Mouse (Mus musculus): ENCODE measurements around the gene Olfr1264. TPM values are rescaled to one million over a fixed set of nuclear protein-coding genes. Genes with fewer than 3 reads are reported as not detected.

The Olfr1264 gene
- not detected in 2 replicates for polyA plus RNA-seq (2015; fragmentation: Nextera tagmentation; extraction: Ambion mirVana)

DNA sequence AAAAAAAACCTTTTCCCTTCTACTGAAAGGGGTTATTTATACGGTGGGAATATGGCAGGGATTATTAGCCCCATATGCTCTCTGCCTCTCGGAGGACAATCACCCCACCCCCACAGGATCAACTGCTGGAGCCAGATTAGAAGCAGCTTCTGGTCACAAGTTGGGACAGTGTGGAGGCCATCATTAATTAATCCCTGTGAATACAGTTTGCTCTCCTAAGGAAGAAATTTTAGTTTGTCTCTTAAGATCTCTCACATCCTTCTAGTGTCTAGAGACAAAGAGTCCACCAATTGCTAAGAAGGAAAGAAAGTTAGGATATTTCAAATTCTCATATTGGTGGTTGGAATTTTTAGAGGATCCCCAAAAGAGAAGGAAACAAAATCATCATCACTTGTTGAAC, at the start of gene Olfr1264:
TSS of gene Olfr1264 (minus strand) at position 101 of the 400 bp plus-strand sequence.
- Histone ChIP-seq H3K36me3 (no peaks in the 10 kb centered on the region), H3K4me2 (no peak within 1 kb of the TSS), H3K9ac (no peak within 1 kb of the TSS), H3K4me1 (replicated peaks) (no peaks in the 10 kb centered on the region), H3K9me3 (replicated peaks) (no peaks in the 10 kb centered on the region), H3K27ac (no peak within 1 kb of the TSS), H3K27me3 (no peaks in the 10 kb centered on the region), H3K4me3 (no peak within 1 kb of the TSS)
- 63% methylated on average over 2 of the region's 2 CpGs for WGBS
- no peak for ATAC-seq (replicated peaks; ENCODE audit: insufficient number of reproducible peaks, insufficient read depth, low FRiP score, low read depth)

DNA sequence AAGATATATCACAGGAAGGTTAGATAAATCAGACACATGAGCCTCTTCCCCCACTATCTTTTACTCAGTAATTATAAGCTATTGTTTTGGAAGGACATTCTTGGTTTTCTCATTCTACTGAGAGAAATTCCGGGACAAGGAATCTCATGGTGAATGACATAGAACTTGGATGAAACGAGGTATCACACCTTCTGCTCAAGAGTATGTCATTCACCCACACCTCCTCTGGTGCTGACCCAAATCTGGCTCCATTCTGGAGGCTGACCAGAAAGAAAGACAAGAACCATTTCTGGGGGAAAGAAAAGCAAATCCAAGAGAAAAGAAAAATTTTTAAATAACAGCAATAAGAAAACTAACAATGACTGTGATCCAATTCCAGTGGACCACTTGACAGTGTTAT, 44.7 kb upstream of the Olfr1264 start:
- ATAC-seq (replicated peaks; ENCODE audit: insufficient number of reproducible peaks, insufficient read depth, low FRiP score, low read depth): no peak
- no peaks in the 10 kb centered on the region for H3K36me3 ChIP-seq
- no peaks in the 10 kb centered on the region for H3K9me3 ChIP-seq (replicated peaks)
- H3K27ac ChIP-seq: no peak overlapping the region
- WGBS: 63% methylated on average over 2 of the region's 2 CpGs
- no peaks in the 10 kb centered on the region for H3K27me3 ChIP-seq
- H3K4me2 ChIP-seq: no peak overlapping the region
- no peaks in the 10 kb centered on the region for H3K4me1 ChIP-seq (replicated peaks)
- no peak overlapping the region for H3K4me3 ChIP-seq
- no peak overlapping the region for H3K9ac ChIP-seq

DNA sequence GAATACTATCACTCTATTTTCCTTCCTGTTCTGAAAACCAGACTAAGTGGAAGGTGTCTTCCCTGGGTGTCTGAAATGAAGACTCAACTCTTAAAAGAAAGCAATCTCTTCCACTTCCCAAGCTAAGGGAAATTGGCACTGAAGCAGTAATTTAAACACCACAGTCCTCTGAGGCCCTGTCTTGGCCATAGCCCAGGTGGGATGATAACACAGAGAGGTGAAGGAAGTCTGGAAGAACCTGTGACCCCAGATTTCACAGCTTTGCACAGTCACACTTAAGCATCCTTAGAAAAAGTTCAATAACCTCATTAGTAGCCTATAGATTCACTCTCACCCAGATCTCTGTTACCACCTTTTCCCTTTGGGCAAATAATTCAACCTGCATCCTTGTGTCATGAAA, 38.1 kb upstream of the Olfr1264 start, which contains the start of gene Olfr140:
TSS of gene Olfr140 (minus strand) at position 101 of the 400 bp plus-strand sequence.
- H3K27me3 ChIP-seq: no peaks in the 10 kb centered on the region
- H3K4me1 ChIP-seq (replicated peaks): no peaks in the 10 kb centered on the region
- H3K9me3 ChIP-seq (replicated peaks): no peaks in the 10 kb centered on the region
- no peak within 1 kb of the TSS for H3K4me2 ChIP-seq
- no peak for ATAC-seq (replicated peaks; ENCODE audit: insufficient number of reproducible peaks, insufficient read depth, low FRiP score, low read depth)
- H3K9ac ChIP-seq: no peak within 1 kb of the TSS
- H3K27ac ChIP-seq: no peak within 1 kb of the TSS
- H3K4me3 ChIP-seq: no peak within 1 kb of the TSS
- H3K36me3 ChIP-seq: no peaks in the 10 kb centered on the region

DNA sequence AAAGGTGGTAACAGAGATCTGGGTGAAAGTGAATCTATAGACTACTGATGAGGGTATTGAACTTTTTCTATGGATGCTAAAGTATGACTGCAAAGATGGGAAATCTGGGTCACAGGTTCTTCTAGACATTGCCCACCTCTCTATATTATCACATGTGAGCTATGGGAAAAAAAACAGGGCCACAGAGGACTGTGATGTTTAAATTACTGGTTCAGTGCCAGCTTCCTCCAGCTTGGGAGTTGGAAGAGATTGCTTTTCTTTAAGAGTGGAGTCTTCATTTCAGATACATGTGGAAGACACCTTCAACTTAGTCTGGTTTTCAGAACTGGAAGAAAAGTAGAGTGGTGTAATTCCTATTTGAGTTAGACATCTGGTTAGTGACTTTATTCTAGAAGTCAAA, 9.7 kb upstream of the Olfr1264 start, which contains the start of gene Olfr1265:
TSS of gene Olfr1265 (plus strand) at position 301 of the 400 bp plus-strand sequence.
- H3K36me3 ChIP-seq: no peaks in the 10 kb centered on the region
- H3K9ac ChIP-seq: no peak within 1 kb of the TSS
- H3K9me3 ChIP-seq (replicated peaks): no peaks in the 10 kb centered on the region
- H3K4me3 ChIP-seq: no peak within 1 kb of the TSS
- no peaks in the 10 kb centered on the region for H3K4me1 ChIP-seq (replicated peaks)
- no peaks in the 10 kb centered on the region for H3K27me3 ChIP-seq
- H3K4me2 ChIP-seq: no peak within 1 kb of the TSS
- ATAC-seq (replicated peaks; ENCODE audit: insufficient number of reproducible peaks, insufficient read depth, low FRiP score, low read depth): no peak
- H3K27ac ChIP-seq: no peak within 1 kb of the TSS

DNA sequence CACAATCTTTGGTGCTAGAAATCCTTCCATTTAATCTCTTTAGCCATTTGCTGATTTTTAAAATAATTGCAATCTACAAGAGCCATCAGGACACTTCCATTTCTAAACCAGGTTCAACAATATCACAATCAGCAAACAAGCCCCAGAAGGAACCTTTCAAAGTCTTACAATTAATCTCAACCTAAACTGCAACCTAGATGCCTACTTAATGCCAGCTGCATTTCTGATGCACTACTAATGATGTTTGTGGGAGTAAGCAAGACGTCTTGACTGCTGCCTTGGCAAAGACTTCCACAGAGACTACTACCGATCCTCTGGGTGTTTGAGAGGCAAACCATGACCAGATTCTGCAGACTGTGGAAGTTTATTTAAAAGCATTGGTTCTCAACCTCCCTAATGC, 13.5 kb downstream of the Olfr1264 start, which contains the start of gene Olfr1263:
TSS of gene Olfr1263 (plus strand) at position 301 of the 400 bp plus-strand sequence.
- WGBS: 72% methylated on average over 2 of the region's 2 CpGs
- no peak for ATAC-seq (replicated peaks; ENCODE audit: insufficient number of reproducible peaks, insufficient read depth, low FRiP score, low read depth)
- Histone ChIP-seq H3K4me1 (replicated peaks) (no peaks in the 10 kb centered on the region), H3K9ac (no peak within 1 kb of the TSS), H3K27me3 (no peaks in the 10 kb centered on the region), H3K4me3 (no peak within 1 kb of the TSS), H3K4me2 (no peak within 1 kb of the TSS), H3K27ac (no peak within 1 kb of the TSS), H3K9me3 (replicated peaks) (no peaks in the 10 kb centered on the region), H3K36me3 (no peaks in the 10 kb centered on the region)

DNA sequence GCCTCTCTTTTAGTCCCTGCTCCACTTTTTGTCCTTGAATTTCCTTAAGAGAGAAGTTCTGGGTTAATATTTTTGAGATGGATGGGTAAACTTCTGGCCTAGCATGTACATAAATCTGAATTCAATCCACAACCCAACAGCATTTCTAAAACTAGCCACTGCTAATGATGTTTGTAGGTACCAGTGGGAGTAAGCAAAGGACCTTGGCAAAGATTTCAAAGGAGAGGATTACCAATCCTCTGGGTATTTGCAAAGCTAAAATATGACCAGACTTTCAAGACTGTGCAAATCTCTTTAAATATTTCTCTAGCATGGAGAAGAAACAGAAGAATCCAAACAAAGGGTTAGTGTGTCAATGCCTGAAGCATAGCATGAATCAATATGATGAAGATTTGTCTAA, 25.5 kb downstream of the Olfr1264 start, which contains the start of gene Olfr1262:
TSS of gene Olfr1262 (plus strand) at position 301 of the 400 bp plus-strand sequence.
- Histone ChIP-seq H3K36me3 (no peaks in the 10 kb centered on the region), H3K4me1 (replicated peaks) (no peaks in the 10 kb centered on the region), H3K27me3 (no peaks in the 10 kb centered on the region), H3K27ac (no peak within 1 kb of the TSS), H3K4me3 (no peak within 1 kb of the TSS), H3K4me2 (no peak within 1 kb of the TSS), H3K9ac (no peak within 1 kb of the TSS), H3K9me3 (replicated peaks) (no peaks in the 10 kb centered on the region)
- no peak for ATAC-seq (replicated peaks; ENCODE audit: insufficient number of reproducible peaks, insufficient read depth, low FRiP score, low read depth)

DNA sequence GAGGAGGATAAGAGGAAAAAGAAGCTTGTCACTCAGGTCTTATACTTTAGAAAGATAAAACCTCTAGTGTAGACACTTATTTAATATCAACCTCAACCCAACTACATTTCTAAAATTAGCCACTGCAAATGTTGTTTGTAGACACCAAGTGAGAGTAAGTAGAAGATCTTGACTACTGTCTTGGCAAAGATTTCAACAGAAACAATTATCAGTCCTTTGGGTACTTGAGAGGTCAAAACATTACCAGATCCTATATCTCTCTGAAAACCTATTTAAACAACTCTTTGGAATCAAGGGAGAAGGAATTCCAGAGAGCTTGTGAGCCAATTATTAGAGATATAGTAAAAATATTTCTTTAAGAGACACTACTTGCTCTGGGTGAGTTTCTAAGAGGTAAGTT, 34.5 kb downstream of the Olfr1264 start, which contains the start of gene Olfr1261:
TSS of gene Olfr1261 (plus strand) at position 301 of the 400 bp plus-strand sequence.
- H3K4me2 ChIP-seq: no peak within 1 kb of the TSS
- no peak for ATAC-seq (replicated peaks; ENCODE audit: insufficient number of reproducible peaks, insufficient read depth, low FRiP score, low read depth)
- H3K36me3 ChIP-seq: no peaks in the 10 kb centered on the region
- no peaks in the 10 kb centered on the region for H3K9me3 ChIP-seq (replicated peaks)
- H3K27ac ChIP-seq: no peak within 1 kb of the TSS
- no peaks in the 10 kb centered on the region for H3K4me1 ChIP-seq (replicated peaks)
- H3K4me3 ChIP-seq: no peak within 1 kb of the TSS
- H3K27me3 ChIP-seq: no peaks in the 10 kb centered on the region
- no peak within 1 kb of the TSS for H3K9ac ChIP-seq

DNA sequence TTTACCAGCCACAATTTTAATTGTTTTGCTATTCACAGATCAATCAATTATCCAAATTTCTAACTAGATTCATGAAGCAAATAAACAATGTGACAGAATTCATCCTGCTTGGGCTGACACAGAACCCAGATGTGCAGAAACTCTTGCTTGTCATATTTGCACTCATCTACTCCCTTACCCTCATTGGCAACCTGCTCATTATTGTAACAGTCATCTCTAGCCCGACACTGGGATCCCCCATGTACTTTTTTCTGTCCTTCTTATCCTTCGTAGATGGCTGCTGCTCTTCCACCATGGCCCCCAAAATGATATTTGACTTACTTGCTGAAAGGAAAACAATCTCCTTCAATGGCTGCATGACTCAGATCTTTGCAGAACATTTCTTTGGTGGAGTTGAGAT, 47.7 kb downstream of the Olfr1264 start:
- H3K4me1 ChIP-seq (replicated peaks): no peaks in the 10 kb centered on the region
- ATAC-seq (replicated peaks; ENCODE audit: insufficient number of reproducible peaks, insufficient read depth, low FRiP score, low read depth): no peak
- H3K9ac ChIP-seq: no peak overlapping the region
- no peaks in the 10 kb centered on the region for H3K27me3 ChIP-seq
- H3K9me3 ChIP-seq (replicated peaks): no peaks in the 10 kb centered on the region
- H3K4me3 ChIP-seq: no peak overlapping the region
- H3K27ac ChIP-seq: no peak overlapping the region
- 63% methylated on average over 2 of the region's 2 CpGs for WGBS
- no peaks in the 10 kb centered on the region for H3K36me3 ChIP-seq
- H3K4me2 ChIP-seq: no peak overlapping the region

DNA sequence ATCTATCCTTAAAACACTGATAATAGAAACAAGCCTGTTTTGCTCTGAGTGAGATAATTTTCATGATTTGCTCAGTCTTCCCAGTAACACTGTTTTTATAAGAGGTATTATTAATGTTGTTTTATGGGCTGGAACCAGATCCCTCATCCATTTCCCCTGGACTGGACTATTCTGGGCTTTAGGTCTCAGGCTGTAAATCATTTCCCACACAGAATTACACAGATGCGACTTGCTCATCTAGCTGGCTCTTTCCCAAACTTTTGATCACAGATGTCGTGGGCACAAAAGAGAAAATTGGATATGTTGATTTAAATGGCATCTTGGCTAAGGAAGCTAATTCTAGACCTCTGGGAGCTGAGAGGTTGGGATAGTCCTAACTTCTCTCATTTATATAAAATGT, 51.2 kb downstream of the Olfr1264 start, which contains the start of gene Olfr1260:
TSS of gene Olfr1260 (plus strand) at position 157 of the 400 bp plus-strand sequence.
- no peak for ATAC-seq (replicated peaks; ENCODE audit: insufficient number of reproducible peaks, insufficient read depth, low FRiP score, low read depth)
- H3K36me3 ChIP-seq: no peaks in the 10 kb centered on the region
- H3K4me1 ChIP-seq (replicated peaks): no peaks in the 10 kb centered on the region
- H3K27ac ChIP-seq: no peak within 1 kb of the TSS
- no peak within 1 kb of the TSS for H3K4me2 ChIP-seq
- H3K27me3 ChIP-seq: no peaks in the 10 kb centered on the region
- H3K9me3 ChIP-seq (replicated peaks): no peaks in the 10 kb centered on the region
- H3K9ac ChIP-seq: no peak within 1 kb of the TSS
- WGBS: 61% methylated on average over 2 of the region's 2 CpGs
- H3K4me3 ChIP-seq: no peak within 1 kb of the TSS

Other genes starting within 250 kb of the Olfr1264 start
- gene Olfr1254, start 232.0 kb downstream of the Olfr1264 start, polyA plus RNA-seq (2015; fragmentation: Nextera tagmentation; extraction: Ambion mirVana): not detected in 2 replicates
- not detected in 2 replicates for gene Olfr1255, start 213.5 kb downstream of the Olfr1264 start, polyA plus RNA-seq (2015; fragmentation: Nextera tagmentation; extraction: Ambion mirVana)
- gene Olfr1256, start 184.0 kb downstream of the Olfr1264 start, polyA plus RNA-seq (2015; fragmentation: Nextera tagmentation; extraction: Ambion mirVana): not detected in 2 replicates
- not detected in 2 replicates for gene Olfr48, start 177.4 kb downstream of the Olfr1264 start, polyA plus RNA-seq (2015; fragmentation: Nextera tagmentation; extraction: Ambion mirVana)
- not detected in 2 replicates for gene Olfr1257, start 147.1 kb downstream of the Olfr1264 start, polyA plus RNA-seq (2015; fragmentation: Nextera tagmentation; extraction: Ambion mirVana)
- gene Olfr1258, start 98.3 kb downstream of the Olfr1264 start, polyA plus RNA-seq (2015; fragmentation: Nextera tagmentation; extraction: Ambion mirVana): not detected in 2 replicates
- not detected in 2 replicates for gene Olfr1259, start 76.9 kb downstream of the Olfr1264 start, polyA plus RNA-seq (2015; fragmentation: Nextera tagmentation; extraction: Ambion mirVana)
- gene Olfr1260, start 51.2 kb downstream of the Olfr1264 start, polyA plus RNA-seq (2015; fragmentation: Nextera tagmentation; extraction: Ambion mirVana): not detected in 2 replicates
- not detected in 2 replicates for gene Olfr1261, start 34.4 kb downstream of the Olfr1264 start, polyA plus RNA-seq (2015; fragmentation: Nextera tagmentation; extraction: Ambion mirVana)
- gene Olfr1262, start 25.4 kb downstream of the Olfr1264 start, polyA plus RNA-seq (2015; fragmentation: Nextera tagmentation; extraction: Ambion mirVana): not detected in 2 replicates
- gene Olfr1263, start 13.4 kb downstream of the Olfr1264 start, polyA plus RNA-seq (2015; fragmentation: Nextera tagmentation; extraction: Ambion mirVana): not detected in 2 replicates
- gene Olfr1265, start 9.8 kb upstream of the Olfr1264 start, polyA plus RNA-seq (2015; fragmentation: Nextera tagmentation; extraction: Ambion mirVana): not detected in 2 replicates
- gene Olfr140, start 38.0 kb upstream of the Olfr1264 start, polyA plus RNA-seq (2015; fragmentation: Nextera tagmentation; extraction: Ambion mirVana): not detected in 2 replicates
- gene Olfr1269, start 95.8 kb upstream of the Olfr1264 start, polyA plus RNA-seq (2015; fragmentation: Nextera tagmentation; extraction: Ambion mirVana): not detected in 2 replicates
- not detected in 2 replicates for gene Olfr32, start 116.7 kb upstream of the Olfr1264 start, polyA plus RNA-seq (2015; fragmentation: Nextera tagmentation; extraction: Ambion mirVana)
- gene Olfr1270, start 127.5 kb upstream of the Olfr1264 start, polyA plus RNA-seq (2015; fragmentation: Nextera tagmentation; extraction: Ambion mirVana): not detected in 2 replicates
- gene Olfr1506, start 198.9 kb upstream of the Olfr1264 start, polyA plus RNA-seq (2015; fragmentation: Nextera tagmentation; extraction: Ambion mirVana): not detected in 2 replicates
- gene Olfr142, start 232.0 kb upstream of the Olfr1264 start, polyA plus RNA-seq (2015; fragmentation: Nextera tagmentation; extraction: Ambion mirVana): not detected in 2 replicates
- gene Olfr1271, start 245.5 kb upstream of the Olfr1264 start, polyA plus RNA-seq (2015; fragmentation: Nextera tagmentation; extraction: Ambion mirVana): not detected in 2 replicates